Mouse (Mus musculus): ENCODE measurements around the gene Ttll6.
A peak's percentile ranks its signal among the peaks of the same experiment; 100 is the strongest.

The Ttll6 gene

DNA sequence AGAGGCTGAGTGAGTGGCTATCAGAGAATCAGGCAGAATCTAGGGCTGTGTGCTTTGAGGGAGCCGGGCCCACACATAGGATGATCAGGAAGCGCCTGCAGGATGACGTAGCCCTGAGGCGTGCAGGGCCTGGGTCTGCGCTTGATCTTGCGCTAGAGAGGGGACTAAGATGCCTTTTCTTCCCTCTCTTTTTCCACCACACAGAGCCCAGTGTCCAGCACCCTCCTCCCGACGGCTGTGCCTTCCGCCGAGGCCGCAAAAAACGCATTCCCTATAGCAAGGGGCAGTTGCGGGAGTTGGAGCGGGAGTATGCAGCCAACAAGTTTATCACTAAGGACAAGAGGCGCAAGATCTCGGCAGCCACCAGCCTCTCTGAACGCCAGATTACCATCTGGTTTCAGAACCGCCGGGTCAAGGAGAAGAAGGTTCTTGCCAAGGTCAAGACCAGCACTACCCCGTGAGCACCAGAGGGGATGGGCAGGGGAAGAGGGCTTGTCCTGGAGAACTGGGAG is 62.2 kb downstream of the Ttll6 start:
- DNase-seq, result no peak

DNA sequence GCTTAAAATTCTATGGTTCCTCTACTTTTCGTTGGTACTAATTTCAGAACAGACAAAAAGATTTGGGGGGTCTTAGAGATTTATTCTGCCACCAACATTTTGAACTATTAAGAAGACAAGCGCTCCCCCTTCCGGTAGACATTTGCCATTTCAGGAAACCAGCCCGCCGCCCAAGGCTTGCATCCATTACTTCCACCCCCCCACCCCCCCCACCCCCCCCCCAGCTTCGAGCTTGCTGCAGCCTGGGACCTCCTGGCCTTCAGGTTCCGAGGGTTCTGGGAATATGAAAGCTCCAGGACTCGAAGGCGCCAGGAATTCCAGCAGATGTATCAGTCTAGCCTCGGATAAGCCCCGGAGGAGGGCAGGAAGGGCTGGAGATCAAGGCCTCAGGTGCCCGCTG is 65.1 kb downstream of the Ttll6 start:
- peak; percentile 14 to 26 for DNase-seq

DNA sequence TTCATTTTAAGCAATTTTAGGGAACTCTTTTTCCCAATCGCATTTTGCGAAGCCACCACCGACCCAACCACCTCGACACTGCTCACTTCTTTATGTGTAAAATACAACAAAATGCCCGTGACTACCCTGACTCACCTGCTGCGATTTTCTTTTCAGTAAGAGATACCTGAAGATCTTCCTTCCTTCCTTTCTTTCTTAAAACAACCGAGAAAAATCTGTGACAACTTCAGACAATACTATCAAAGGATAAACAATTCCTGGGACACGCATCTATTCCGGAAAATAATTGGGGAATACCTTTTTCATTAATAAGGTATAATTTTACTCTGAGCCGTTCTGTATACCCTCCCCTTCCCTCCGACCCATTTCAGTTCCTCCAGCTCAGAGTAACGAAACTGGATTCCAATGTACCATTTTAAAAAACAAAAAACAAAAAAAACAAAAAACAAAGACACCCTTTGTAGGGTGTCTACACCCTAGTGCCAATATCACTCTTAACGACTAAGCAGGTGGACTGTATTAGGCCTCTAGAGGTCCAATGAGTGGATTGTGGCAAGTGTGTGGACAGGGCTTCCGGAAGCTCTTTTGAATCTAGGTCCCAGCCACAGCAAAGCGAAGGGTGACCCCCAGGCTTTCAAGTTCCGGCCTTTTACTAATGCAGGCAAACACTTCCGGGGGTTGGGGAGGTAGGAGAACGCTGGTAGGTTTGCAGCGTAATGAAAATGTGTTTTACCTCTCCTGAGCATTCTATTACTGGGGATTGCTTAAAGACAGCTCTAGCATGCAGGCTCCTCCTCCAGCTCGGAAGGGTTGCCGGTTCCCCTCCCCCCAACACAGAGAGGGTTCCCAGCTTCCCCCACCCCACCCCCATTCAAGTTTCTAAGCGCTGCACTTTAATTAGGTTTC is 65.8 kb downstream of the Ttll6 start:
- no peak for DNase-seq

DNA sequence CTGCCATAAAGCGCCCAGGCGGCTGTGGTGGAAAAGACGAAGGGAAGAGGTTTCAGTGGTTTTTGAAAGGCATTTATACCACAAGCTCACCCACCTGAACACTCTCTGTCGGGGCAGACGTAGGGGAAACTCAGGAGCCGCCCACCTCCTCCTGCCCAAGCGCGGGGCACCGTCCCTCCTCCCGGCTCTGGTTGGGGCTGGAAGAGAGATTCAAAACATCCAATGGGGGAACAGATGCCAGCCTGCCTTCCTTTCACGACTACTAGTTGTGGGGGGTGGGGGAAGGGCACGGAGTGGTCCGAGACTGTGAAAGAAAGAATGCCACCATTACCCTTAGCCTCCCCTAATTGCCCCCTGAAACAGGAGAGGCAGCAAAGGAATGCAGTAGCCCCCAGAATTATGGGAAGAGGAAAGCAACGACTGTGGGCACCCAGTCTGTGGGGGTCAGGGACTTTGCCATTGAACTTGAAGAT is 66.6 kb downstream of the Ttll6 start:
- DNase-seq, result peak in 1 of 2 experiments; percentile 12

DNA sequence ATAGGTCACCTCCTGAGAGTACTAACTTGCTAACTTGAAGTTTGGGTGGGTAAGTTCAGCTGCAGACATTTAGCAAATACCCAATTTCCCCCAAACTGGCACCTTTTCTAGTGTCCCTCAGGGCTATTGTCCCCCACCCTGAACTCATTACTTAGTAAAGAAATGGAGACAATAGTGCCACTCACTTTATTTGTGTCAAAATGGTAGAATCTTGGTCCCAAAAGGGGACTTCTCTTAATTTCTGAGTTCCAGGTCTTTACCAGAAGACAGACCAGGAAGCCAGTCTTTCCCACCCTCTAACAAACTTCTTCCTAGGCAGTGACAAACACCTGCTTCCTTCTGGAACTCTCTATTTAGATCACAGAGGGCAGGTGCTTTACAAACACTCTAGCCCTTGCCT is 68.2 kb downstream of the Ttll6 start:
- no peak for DNase-seq

DNA sequence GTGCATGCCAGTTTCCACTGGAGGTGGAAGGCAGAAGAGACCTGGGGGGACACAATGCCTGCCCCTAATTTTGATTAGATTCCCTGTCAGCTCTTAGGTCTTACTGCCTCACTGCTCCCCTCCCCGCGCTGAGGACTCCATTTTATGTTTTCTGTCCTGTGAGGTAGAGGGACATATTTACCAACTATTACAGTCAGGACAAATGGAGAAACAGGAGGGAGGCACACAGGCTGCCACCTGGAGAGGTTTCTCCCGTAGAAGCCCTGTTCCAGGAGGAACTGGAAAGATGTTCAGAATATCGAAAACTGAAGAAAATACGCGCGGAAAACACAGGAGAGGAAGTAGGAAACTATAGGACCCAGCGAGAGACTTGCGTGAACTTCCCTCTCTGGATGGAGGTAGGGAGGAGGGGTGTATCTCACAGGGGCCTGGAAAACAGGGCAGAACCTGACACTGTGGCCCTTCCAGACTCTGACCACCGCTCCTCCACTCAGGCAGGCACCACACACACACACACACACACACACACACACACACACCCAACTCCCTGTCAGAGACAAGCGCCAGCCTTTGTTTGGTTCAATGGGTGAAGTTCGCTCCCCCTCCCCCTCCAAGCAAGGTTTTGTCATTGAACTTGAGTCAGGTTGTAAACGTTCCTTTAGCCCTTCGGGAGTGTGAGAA is 69.0 kb downstream of the Ttll6 start:
- DNase-seq, result no peak

DNA sequence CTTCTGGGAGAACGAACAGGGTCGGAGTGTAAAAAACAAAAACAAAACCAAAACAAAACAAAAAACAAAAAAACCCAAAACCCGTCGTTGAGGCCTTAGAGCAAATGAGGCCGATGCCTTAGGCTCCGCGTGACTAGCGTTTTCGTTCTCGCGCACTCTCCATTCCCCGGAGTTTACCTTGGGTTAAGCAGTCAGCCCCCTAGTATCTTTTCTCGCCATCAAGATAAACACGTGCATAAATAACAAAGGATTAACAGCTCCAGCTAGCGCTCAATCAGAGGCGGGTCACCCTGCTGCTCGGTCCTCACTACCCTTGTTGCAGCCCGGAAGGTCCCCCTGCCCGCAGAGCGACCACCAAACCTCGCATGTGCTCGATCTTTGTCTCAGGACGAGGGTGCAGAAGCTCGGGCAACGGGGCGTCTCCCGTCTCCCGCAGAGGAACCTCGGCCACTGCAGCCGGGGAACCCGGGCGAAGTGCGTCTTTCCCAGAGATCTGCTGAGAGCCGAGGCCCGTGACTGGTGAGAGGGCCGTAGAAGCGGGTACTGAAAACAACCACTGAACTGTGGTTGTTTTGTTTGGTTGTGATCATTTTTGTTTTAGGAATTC is 69.7 kb downstream of the Ttll6 start:
- DNase-seq, result no peak

DNA sequence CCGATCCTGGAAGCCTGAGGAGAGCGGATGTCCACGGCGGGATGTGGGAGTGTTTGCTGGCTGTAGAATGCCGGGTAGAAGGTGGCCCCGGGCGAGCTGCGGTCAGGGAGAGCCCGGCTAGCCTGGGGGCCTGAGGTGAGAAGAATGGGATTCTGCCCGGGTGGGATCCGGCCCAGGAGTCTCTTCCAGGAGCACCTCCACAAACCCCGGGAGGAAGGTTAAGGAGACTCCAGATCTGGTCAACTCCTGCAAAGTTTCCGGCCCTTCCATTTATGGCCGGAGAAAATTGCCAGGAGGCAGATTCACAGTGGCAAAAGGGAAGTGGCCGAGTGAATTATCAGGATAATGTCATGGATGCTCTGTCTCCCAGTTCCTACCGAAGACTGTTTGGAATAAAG is 70.2 kb downstream of the Ttll6 start:
- no peak for DNase-seq

DNA sequence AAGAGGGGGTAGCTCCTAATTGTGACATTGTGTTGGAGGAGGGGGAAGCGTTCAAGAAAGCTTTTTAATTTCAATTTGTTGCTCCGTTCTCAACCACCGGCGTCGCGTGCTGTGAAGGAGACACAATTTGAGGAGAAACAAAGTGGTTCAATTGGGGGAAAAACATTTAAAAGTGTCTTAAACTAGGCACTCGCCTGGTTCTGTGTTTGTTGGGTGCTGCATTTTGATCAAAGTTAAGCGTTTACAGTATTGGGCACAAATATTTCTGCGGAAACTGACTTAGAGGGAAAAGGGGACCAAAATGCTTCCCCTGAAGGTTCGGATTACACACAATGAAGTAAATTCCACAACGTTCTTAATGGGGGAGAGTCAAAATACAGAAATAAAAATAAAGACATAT is 70.8 kb downstream of the Ttll6 start:
- DNase-seq, result no peak

DNA sequence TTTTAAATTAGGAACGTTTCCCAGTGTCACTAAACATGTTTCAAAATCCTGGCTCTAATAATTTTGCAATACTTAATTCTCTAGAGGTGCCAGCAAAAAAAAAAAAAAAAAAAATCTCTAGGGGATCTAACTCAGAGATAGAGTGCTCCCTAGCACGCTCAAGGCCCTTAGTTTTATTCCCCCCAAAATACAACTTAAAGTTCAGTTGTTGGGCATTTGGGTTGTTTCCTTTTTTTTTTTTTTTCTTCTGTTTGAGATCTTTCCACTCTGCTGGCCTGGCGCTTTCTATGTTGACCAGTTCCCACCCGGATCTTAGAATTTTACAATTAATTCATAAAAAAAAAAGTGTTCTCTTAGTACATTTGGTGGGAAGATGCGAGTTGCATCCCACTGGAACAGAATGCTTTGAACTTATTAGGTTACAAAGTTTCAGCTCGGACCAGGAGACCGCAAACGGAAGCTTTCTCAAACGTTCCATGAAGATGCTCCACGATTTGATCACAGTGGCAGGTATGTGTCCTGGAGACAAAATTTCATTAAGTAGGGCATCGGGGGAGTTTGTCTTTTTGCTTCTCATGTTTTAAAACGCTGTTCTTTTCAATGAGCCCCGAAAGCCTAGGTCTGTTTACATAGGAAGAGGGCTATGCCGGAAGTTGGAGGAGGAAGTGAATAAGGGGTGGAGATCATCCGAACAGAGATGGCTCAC is 72.0 kb downstream of the Ttll6 start:
- DNase-seq, result no peak
